Mouse (Mus musculus): ENCODE measurements around the gene Fam104a.
"Not testable (repeated sequence)": the region's sequence is repeated elsewhere in the genome, so short reads cannot be mapped to it uniquely, and the experiment has no call there.

The Fam104a gene

DNA sequence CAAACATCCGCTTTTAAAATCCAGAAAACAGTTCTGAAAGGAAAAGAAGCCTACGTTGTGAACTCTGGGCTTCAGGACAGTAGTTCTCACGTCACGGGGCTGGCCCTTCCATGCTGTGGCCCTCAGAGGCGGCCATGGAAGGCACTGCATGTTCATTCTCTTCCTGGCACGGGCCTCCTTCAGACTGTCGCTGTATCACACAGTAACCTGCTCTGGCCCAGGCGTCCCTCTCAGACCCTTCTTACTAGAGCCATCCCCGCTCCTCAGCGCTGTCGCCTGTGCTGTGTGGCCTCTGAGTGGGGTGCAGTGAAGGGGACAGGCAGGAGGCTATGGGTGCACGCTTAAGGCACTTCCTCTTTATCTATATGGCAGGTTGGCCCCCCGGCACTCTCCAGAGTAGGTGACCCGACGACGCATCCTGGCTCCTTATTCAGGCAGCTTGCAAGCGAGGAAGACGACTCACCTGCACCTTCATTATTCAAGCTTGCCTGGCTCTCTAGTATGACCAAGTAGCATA is 22.1 kb downstream of the Fam104a start:
- DNase-seq: no peak

DNA sequence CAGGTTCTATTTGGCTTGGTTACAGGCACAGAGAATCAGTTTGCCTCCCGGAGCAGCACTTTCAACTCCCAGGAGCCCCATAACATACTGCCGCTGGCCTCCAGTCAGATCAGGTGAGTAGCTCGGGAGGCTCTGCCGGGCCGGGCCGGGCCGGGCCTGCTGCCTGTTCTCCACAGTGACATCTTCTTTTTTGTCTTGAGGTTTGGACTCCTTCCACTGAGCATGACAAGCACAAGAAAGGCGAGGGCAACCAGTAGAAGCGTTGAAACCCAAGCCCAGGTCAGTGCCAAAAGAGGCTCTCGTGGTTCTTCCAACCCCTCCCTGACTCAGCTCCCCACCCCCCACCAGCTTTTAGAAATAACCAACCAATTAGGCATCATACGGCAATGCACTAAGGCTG is 23.0 kb downstream of the Fam104a start:
- DNase-seq: no peak

- not testable (repeated sequence) for DNase-seq
These were observed 23.7 kb downstream of the Fam104a start for GRCm38 (mm10) chr11:113660213-113660612.

GRCm38 (mm10) chr11:113658763-113659162 is 25.2 kb downstream of the Fam104a start:
- DNase-seq: no peak

- no peak for DNase-seq
These were observed 25.6 kb downstream of the Fam104a start for GRCm38 (mm10) chr11:113658319-113658718.

GRCm38 (mm10) chr11:113657221-113657620 is 26.7 kb downstream of the Fam104a start:
- no peak for DNase-seq

DNA sequence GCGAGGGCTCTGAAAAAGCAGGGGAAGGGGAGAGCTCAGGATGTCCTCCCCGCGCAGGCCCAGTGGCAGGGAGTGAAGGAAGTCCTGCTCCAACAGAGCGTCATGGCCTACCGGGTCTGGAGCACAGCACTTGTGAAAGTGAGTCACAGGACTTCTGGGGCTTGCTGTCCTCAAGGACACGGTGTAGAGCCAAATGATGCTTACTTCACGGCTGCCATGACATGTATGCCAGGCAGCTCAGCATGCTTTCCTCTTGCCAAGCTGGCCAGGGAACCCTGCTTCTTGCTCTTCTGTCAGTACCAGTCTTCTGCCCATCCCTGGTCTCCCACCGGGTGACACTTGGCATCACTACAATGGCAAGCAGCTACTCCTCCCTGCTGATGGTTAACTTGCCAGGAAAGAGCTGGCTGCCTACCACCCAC is 27.4 kb downstream of the Fam104a start:
- DNase-seq: no peak

GRCm38 (mm10) chr11:113654561-113655270 is 29.2 kb downstream of the Fam104a start:
- no peak for DNase-seq

- DNase-seq: no peak
These were observed 29.9 kb downstream of the Fam104a start for GRCm38 (mm10) chr11:113654105-113654504.

- DNase-seq: peak; percentile 43
These were observed 31.4 kb downstream of the Fam104a start for GRCm38 (mm10) chr11:113652516-113652915.

- DNase-seq: peak; percentile 73
These were observed 32.1 kb downstream of the Fam104a start for GRCm38 (mm10) chr11:113651907-113652273.

DNA sequence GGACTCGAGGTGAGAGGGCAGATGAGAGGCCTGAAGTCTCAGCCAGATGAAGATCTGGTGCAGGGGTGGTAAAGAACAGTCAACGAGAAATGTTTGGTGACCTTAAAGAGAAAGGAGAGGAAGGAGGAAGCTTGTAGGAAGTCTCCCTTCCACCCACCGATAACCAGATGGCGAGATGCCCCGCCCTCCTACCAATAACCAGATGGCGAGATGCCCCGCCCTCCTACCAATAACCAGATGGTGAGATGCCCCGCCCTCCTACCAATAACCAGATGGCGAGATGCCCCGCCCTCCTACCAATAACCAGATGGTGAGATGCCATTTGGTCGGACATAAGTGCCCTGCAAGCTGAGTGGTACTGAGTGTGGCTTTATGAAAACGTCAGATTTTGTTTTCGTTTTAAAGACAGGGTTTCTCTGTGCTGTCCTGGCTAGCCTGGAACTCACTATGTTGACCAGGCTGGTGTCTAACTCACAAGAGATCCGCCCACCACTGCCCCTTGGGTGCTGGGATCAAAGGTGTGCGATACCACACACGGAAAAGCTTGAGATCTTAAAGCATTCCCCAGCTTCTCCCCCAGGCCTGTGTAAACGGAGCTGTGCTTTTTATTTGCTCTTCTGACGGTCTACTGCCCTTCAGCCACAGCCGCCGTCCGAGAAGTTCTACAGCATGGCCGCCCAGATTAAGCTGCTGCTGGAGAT is 32.6 kb downstream of the Fam104a start:
- no peak for DNase-seq

GRCm38 (mm10) chr11:113649353-113650210 is 34.4 kb downstream of the Fam104a start, which contains the start of gene Slc39a11:
Gene Slc39a11, minus strand, starts transcription at chr11:113650079.
- DNase-seq: peak; percentile 84

DNA sequence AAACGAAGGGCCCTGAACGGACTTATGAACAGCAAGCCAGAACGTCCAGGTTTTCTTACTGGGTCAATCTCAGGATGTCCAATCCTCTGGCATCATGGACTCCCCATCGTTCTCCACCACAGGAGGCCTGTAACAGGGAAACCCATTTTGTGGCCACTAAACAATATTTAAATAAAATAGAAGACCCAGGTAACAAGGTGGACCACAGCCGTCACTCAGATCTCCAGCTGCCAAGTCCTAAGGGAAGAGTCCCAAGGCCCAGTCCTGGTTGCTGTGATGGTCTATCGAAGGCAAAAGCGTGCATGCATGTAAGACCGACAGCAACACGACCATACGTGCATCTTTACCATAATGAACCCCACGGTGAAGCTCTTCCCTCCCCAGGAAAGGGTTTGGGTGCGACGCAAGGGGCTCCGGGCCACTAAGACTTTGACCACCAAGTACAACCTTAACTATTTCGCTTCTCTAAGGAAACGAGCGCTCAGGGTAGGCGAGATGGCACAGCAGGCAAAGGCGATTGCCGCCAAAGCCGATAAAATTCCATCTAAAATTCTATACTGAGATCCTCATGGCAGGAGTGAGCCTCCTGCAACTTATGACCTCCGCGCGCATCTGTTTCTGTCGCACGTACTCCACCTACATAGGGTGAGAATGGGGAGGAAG is 35.1 kb downstream of the Fam104a start, which contains the start of gene Cog1:
Cog1 (plus strand) TSS at position 480 of the 663 bp plus-strand sequence.
- DNase-seq: no peak

GRCm38 (mm10) chr11:113648152-113648551 is 35.8 kb downstream of the Fam104a start:
- DNase-seq: peak; percentile 90

DNA sequence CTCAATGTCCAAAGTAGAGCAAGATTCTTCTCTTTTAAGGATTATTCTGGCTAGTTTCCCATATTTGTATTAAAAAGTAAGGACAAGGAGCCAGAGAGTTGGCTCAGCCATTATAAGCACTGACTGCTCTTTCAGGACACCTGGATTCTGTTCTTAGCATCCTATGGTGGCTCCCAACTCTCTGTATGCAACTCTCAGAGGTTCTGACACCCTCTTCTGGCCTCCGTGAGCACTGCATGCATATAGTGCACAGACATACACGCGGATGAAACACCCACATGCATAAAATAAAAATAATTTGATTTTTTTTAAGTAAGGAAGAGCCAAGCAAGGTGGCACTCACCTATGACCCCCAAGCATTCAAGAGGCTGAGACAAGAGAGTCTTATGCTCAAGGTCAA is 38.8 kb downstream of the Fam104a start:
- no peak for DNase-seq

DNA sequence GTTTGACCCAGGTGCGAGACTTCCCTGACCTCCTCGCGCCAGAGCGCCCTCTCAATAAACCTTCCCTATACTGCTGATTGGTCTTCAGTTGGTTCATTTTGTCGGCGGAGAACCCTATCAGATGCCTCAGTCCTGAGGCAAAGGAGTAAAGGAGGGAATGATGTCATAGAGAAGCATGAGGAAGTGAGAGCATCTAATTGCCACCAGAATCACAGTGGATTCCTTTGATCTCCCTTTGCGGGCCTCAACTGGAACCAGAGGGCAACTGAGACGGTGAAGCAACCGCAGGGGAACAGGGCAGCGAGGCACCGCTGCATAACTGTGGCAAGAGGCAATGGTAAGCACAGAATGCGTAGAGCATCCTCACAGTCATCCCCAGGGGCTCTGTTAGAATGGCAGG is 45.3 kb downstream of the Fam104a start:
- DNase-seq: no peak

DNA sequence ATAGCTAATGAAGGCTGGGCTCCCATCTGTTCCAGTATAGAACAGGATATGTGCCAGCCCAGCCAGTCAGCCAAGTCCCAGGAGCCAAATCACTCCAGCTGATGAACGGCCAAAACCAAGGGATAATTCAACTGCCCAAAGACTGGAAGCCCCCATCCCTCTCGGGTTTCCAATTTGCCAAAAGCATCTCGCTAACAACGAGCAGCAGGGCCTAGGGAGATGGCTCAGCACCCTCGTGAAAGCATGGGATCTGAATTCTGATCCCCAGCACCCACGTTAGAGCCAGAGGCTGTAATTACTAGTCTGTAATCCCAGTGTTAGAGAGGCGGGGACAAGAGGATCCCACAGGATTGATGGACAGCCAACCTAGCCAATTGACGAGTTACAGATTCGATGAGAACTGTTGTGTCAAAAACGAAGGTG is 49.2 kb downstream of the Fam104a start:
- no peak for DNase-seq

- no peak for DNase-seq
These were observed 50.6 kb downstream of the Fam104a start for GRCm38 (mm10) chr11:113633398-113633797.

- no peak for DNase-seq
These were observed 51.7 kb downstream of the Fam104a start for GRCm38 (mm10) chr11:113632303-113632702.

GRCm38 (mm10) chr11:113631862-113632261 is 52.1 kb downstream of the Fam104a start:
- no peak for DNase-seq

GRCm38 (mm10) chr11:113631302-113631701 is 52.7 kb downstream of the Fam104a start:
- DNase-seq: no peak

All from kidney, postnatal 10 days (tissue).